11 mouse cellular contexts compared by ENCODE assay signal in the genomic region with DNA sequence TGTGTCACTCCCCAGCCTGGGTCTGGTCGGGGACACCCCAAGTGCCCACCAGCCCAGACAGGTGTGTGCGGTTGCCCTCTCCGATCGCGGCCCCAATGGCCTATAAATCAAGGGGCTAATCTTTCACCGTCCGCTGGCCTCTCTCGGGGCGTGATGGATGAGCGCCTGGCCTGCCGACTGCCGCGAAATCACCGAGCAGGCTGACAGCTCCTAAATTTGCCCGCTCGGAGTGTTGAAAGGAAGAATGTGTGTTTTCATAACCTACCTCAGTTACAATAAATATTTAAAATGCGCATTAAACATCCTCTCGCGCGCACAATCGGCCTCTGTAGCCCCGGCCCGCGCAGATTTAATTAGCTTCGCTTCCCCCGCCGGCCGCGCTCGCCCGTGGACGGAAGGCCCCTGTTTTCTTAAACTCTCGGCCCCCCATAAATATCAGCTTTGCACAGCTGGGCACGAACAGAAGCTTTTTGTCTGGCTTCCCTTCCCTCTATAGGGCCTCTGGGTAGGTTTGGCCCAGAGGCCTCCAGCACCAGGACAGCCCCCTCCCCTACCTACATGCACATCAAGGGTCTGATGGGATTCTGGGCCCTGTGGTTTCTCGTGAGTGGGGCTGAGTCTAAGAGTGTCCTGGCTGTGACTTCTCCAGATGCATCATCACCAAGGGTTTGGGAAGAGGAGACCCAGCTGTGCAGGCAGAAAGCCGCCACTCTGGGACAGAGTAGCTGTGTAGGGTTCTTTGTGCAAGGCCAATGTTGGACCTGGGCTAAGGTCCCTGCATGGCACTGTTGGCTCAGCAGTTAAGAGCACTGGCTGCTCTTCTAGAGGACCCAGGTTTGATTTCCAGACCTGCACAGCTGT.
DNase-seq lines count a peak whose midpoint lies in the region; ATAC-seq and TF ChIP-seq lines count a peak whose summit lies in the region.
"Had no signal": no experiment of that assay in that cellular context is flagged by ENCODE, and none has a peak within 500 bp of the region (broad histone marks: within the 10 kb centered on the region; RNA-seq: fewer than 3 reads in every experiment).

No protein-coding gene starts in this region.

- no peak for ATAC-seq in cerebellum, adult (ENCODE audit: insufficient number of reproducible peaks, low FRiP score, low TSS enrichment)
- ATAC-seq in hindbrain, embryonic 16.5 days: peak; percentile 18; the same call in 1 of the 2 replicates
- no peak for ATAC-seq in midbrain, postnatal 0 days (ENCODE audit: low FRiP score)
- ATAC-seq: Patski had no signal

- H3K27me3 ChIP-seq in hindbrain, embryonic 16.5 days (replicated peaks; ENCODE audit: control insufficient read depth, insufficient read depth, low read length): peaks cover 5% of the 10 kb centered on the region
- no peaks in the 10 kb centered on the region for H3K27me3 ChIP-seq in midbrain, postnatal 0 days (ENCODE audit: insufficient read depth, low read length)

- H3K9ac ChIP-seq in hindbrain, embryonic 16.5 days (ENCODE audit: low read depth, low read length): peak overlapping the region; percentile 45
- no peak overlapping the region for H3K9ac ChIP-seq in midbrain, postnatal 0 days (replicated peaks; ENCODE audit: low read length, poor library complexity, severe bottlenecking)
- H3K9ac ChIP-seq: liver, embryonic 13.5 days had no signal

- TF ChIP-seq CTCF in midbrain, postnatal 0 days (IDR thresholded peaks at IDR 0.05): no peak

- peak overlapping the region; percentile 23; the same call in 1 of the 2 replicates for H3K27ac ChIP-seq in hindbrain, embryonic 16.5 days (ENCODE audit: low read depth, low read length)
- H3K27ac ChIP-seq in midbrain, postnatal 0 days (ENCODE audit: low read depth, low read length): no peak overlapping the region
- H3K27ac ChIP-seq: liver, embryonic 13.5 days had no signal

- no peaks in the 10 kb centered on the region for H3K9me3 ChIP-seq in hindbrain, embryonic 16.5 days (ENCODE audit: control insufficient read depth, low read length)
- H3K9me3 ChIP-seq in midbrain, postnatal 0 days (ENCODE audit: low read length): no peaks in the 10 kb centered on the region
- H3K9me3 ChIP-seq: liver, embryonic 13.5 days had no signal

- H3K4me1 ChIP-seq in hindbrain, embryonic 16.5 days (ENCODE audit: control insufficient read depth, insufficient read depth, low read depth, low read length): peaks cover 12% of the 10 kb centered on the region
- H3K4me1 ChIP-seq in midbrain, postnatal 0 days (ENCODE audit: insufficient read depth, low read length): no peaks in the 10 kb centered on the region
- H3K4me1 ChIP-seq: liver, embryonic 13.5 days had no signal

- 16% methylated on average over 36 of the region's 36 CpGs for WGBS in hindbrain, embryonic 16.5 days
- WGBS in midbrain, postnatal 0 days: 17% methylated on average over 36 of the region's 36 CpGs

- peak; percentile 8 for DNase-seq in cerebellum, adult 9-11 months
- peak; percentile 51 for DNase-seq in embryo, embryonic 9.5 days (ENCODE audit: extremely low spot score)
- no peak for DNase-seq in midbrain, postnatal 0 days (ENCODE audit: low spot score)
- no peak for DNase-seq in natural killer cell, adult 2 months (ENCODE audit: low spot score in 2 of 2)
- DNase-seq in lung, postnatal 10 days: no peak
- DNase-seq in gastrocnemius, adult 8-10 months (ENCODE audit: low spot score in 2 of 2): no peak
- DNase-seq: kidney, adult 18-20 months; liver, embryonic 13.5 days had no signal

- no peaks in the 10 kb centered on the region for H3K36me3 ChIP-seq in hindbrain, embryonic 16.5 days (ENCODE audit: control insufficient read depth, insufficient read depth, low read length)
- no peaks in the 10 kb centered on the region for H3K36me3 ChIP-seq in midbrain, postnatal 0 days (ENCODE audit: insufficient read depth, low read length)
- H3K36me3 ChIP-seq: liver, embryonic 13.5 days had no signal

- peak overlapping the region; percentile 6; the same call in 1 of the 2 replicates for H3K4me3 ChIP-seq in hindbrain, embryonic 16.5 days (ENCODE audit: low read length)
- no peak overlapping the region for H3K4me3 ChIP-seq in midbrain, postnatal 0 days (ENCODE audit: low read depth, low read length)
- H3K4me3 ChIP-seq: liver, embryonic 13.5 days had no signal

- peak overlapping the region; percentile 35 for H3K4me2 ChIP-seq in hindbrain, embryonic 16.5 days (ENCODE audit: low read length)
- peak overlapping the region; percentile 9; the same call in 1 of the 2 replicates for H3K4me2 ChIP-seq in midbrain, postnatal 0 days (ENCODE audit: low read depth, low read length, poor library complexity, severe bottlenecking)
- H3K4me2 ChIP-seq: liver, embryonic 13.5 days had no signal

Comparison
In these comparisons a context has a peak if more than half of its experiments do, and no peak if none do; other contexts are left out.
1. DNase-seq: peak in cerebellum, adult 9-11 months (single experiment) and embryo, embryonic 9.5 days (single experiment); none in midbrain, postnatal 0 days (single experiment), natural killer cell, adult 2 months (0 of 2), lung, postnatal 10 days (single experiment) and gastrocnemius, adult 8-10 months (0 of 2).